ENCODE assay signal across 9 mouse cellular contexts in genomic region chr10:123183243-123183642, GRCm38 (mm10). TPM values are rescaled to one million over a fixed set of nuclear protein-coding genes. Genes with fewer than 3 reads are reported as not detected.
A peak's percentile ranks its signal among the peaks of the same experiment; 100 is the strongest.
DNase-seq lines count a peak whose midpoint lies in the region; ATAC-seq and TF ChIP-seq lines count a peak whose summit lies in the region.
"Had no signal": no experiment of that assay in that cellular context is flagged by ENCODE, and none has a peak within 500 bp of the region (broad histone marks: within the 10 kb centered on the region; RNA-seq: fewer than 3 reads in every experiment).

No protein-coding gene starts in this region.

- peaks cover 8% of the 10 kb centered on the region for H3K4me1 ChIP-seq in cerebellum, adult 2 months (ENCODE audit: control insufficient read depth, insufficient read depth, low read length)
- H3K4me1 ChIP-seq in kidney, adult 2 months (ENCODE audit: control insufficient read depth, insufficient read depth, low read length), result peaks cover 3% of the 10 kb centered on the region; the same call in 1 of the 2 replicates
- peaks cover 7% of the 10 kb centered on the region; the same call in 1 of the 2 replicates for H3K4me1 ChIP-seq in midbrain, embryonic 10.5 days
- H3K4me1 ChIP-seq in midbrain, embryonic 11.5 days (ENCODE audit: control insufficient read depth, insufficient read depth, low read length), result no peaks in the 10 kb centered on the region; the same call in 1 of the 2 replicates

- H3K9me3 ChIP-seq in midbrain, embryonic 10.5 days (replicated peaks), result no peaks in the 10 kb centered on the region
- H3K9me3 ChIP-seq in midbrain, embryonic 11.5 days (ENCODE audit: control insufficient read depth, low read length), result no peaks in the 10 kb centered on the region
- H3K9me3 ChIP-seq: limb, embryonic 15.5 days had no signal

- WGBS in cerebellum, adult 2 months, result 9% methylated on average over 7 of the region's 7 CpGs
- 26% methylated on average over 7 of the region's 7 CpGs for WGBS in kidney, adult 2 months
- 67% methylated on average over 7 of the region's 7 CpGs for WGBS in midbrain, embryonic 10.5 days
- 67% methylated on average over 7 of the region's 7 CpGs for whole genome bisulfite sequencing in midbrain, embryonic 11.5 days

- no peak overlapping the region for H3K27ac ChIP-seq in cerebellum, adult 2 months (ENCODE audit: insufficient read depth, low read length)
- no peak overlapping the region for H3K27ac ChIP-seq in kidney, adult 2 months (ENCODE audit: insufficient read depth, low read depth, low read length)
- H3K27ac ChIP-seq in midbrain, embryonic 10.5 days (replicated peaks), result no peak overlapping the region
- H3K27ac ChIP-seq in midbrain, embryonic 11.5 days (ENCODE audit: low read depth, low read length), result no peak overlapping the region

- TF ChIP-seq POLR2A in cerebellum, adult 2 months (IDR thresholded peaks at IDR 0.05; ENCODE audit: borderline replicate concordance, insufficient read depth, low read length), result no peak
- no peak for TF ChIP-seq POLR2A in kidney, adult 2 months (IDR thresholded peaks at IDR 0.05; ENCODE audit: low read depth, low read length)

- DNase-seq in layer of hippocampus, adult 9-11 months, result peak; percentile 38
- no peak for DNase-seq in layer of hippocampus, postnatal 10 days (ENCODE audit: low spot score in 2 of 2)
- DNase-seq in cerebellum, adult 2 months, result peak; percentile 78 to 86
- peak; percentile 58 for DNase-seq in kidney, adult 2 months
- DNase-seq in right cerebral cortex, postnatal 25 days, result peak; percentile 62
- DNase-seq in midbrain, embryonic 10.5 days (ENCODE audit: low spot score), result no peak
- DNase-seq in midbrain, embryonic 11.5 days (ENCODE audit: low spot score, missing footprints), result no peak

- ATAC-seq in inflammation-experienced regulatory T-cells, adult 6 months, result no peak
- no peak for ATAC-seq in midbrain, embryonic 11.5 days (ENCODE audit: low FRiP score)

- peaks cover 3% of the 10 kb centered on the region; the same call in 1 of the 2 replicates for H3K36me3 ChIP-seq in kidney, adult 2 months (ENCODE audit: control insufficient read depth, insufficient read depth, low read length)
- peaks cover 28% of the 10 kb centered on the region for H3K36me3 ChIP-seq in midbrain, embryonic 10.5 days
- peaks cover 4% of the 10 kb centered on the region; the same call in 1 of the 2 replicates for H3K36me3 ChIP-seq in midbrain, embryonic 11.5 days (ENCODE audit: control insufficient read depth, insufficient read depth, low read length)

- TF ChIP-seq CTCF in cerebellum, adult 2 months (IDR thresholded peaks at IDR 0.05; ENCODE audit: borderline replicate concordance, insufficient read depth, low read depth, low read length), result no peak
- TF ChIP-seq CTCF in kidney, adult 2 months (conservative IDR thresholded peaks at IDR 0.05; ENCODE audit: insufficient read depth, insufficient read length, low read depth, low read length), result no peak

- H3K4me2 ChIP-seq in midbrain, embryonic 11.5 days, result no peak overlapping the region
- H3K4me2 ChIP-seq: limb, embryonic 15.5 days had no signal

- no peak overlapping the region for H3K4me3 ChIP-seq in cerebellum, adult 2 months (replicated peaks; ENCODE audit: insufficient read depth, low read depth, low read length)
- H3K4me3 ChIP-seq in kidney, adult 2 months (ENCODE audit: insufficient read depth, low read depth, low read length), result no peak overlapping the region
- H3K4me3 ChIP-seq in midbrain, embryonic 10.5 days, result no peak overlapping the region
- no peak overlapping the region for H3K4me3 ChIP-seq in midbrain, embryonic 11.5 days (ENCODE audit: low read depth, low read length)
- H3K4me3 ChIP-seq: limb, embryonic 15.5 days had no signal

- H3K9ac ChIP-seq in midbrain, embryonic 11.5 days (ENCODE audit: low read length), result no peak overlapping the region
- H3K9ac ChIP-seq: limb, embryonic 15.5 days had no signal

- no peaks in the 10 kb centered on the region for H3K27me3 ChIP-seq in cerebellum, adult 2 months (ENCODE audit: control insufficient read depth, insufficient read depth, low read length)
- no peaks in the 10 kb centered on the region for H3K27me3 ChIP-seq in kidney, adult 2 months (replicated peaks; ENCODE audit: control insufficient read depth, insufficient read depth, low read length)
- no peaks in the 10 kb centered on the region for H3K27me3 ChIP-seq in midbrain, embryonic 10.5 days (ENCODE audit: low read depth, poor library complexity, severe bottlenecking)
- no peaks in the 10 kb centered on the region for H3K27me3 ChIP-seq in midbrain, embryonic 11.5 days (ENCODE audit: control insufficient read depth, insufficient read depth, low read length)
- H3K27me3 ChIP-seq: limb, embryonic 15.5 days had no signal

RNA-seq across cellular contexts. Expression of gene Usp15, which starts 13.6 kb away (rescaled TPM):
- 100 to 1,000 TPM in 1 of 2 experiments, 10 to 100 TPM in 1; 98.7 to 105 TPM for total RNA-seq in layer of hippocampus, postnatal 10 days (2021)
- polyA plus RNA-seq in cerebellum, adult 2 months (2012; rRNA removed), result 52.4 and 52.6 TPM in 2 replicates
- polyA plus RNA-seq in kidney, adult 2 months (2012; rRNA removed), result 7.9 and 11.4 TPM in 2 replicates
- polyA plus RNA-seq in inflammation-experienced regulatory T-cells, adult 6 months (2017; shearing (Covaris generic)), result 100 to 1,000 TPM; 126 to 177 (median 143) TPM
- polyA plus RNA-seq in midbrain, embryonic 10.5 days (2016; fragmentation: Nextera tagmentation; extraction: Ambion mirVana), result 68.0 and 73.2 TPM in 2 replicates
- 70.1 and 73.4 TPM in 2 replicates for polyA plus RNA-seq in midbrain, embryonic 11.5 days (2014; fragmentation: Nextera tagmentation; extraction: Ambion mirVana)

Comparison
In these comparisons a context has a peak if more than half of its experiments do, and no peak if none do; other contexts are left out.
1. DNase-seq: peak in layer of hippocampus, adult 9-11 months (single experiment), cerebellum, adult 2 months (2 of 2), kidney, adult 2 months (single experiment) and right cerebral cortex, postnatal 25 days (single experiment); none in layer of hippocampus, postnatal 10 days (0 of 2), midbrain, embryonic 10.5 days (single experiment) and midbrain, embryonic 11.5 days (single experiment).